Mouse (Mus musculus) liver, embryonic 14.5 days (tissue): ENCODE data around the gene Atrip. TPM values are rescaled to one million over a fixed set of nuclear protein-coding genes. Genes with fewer than 3 reads are reported as not detected.
A peak's percentile ranks its signal among the peaks of the same experiment; 100 is the strongest.

Source experiments
- ATAC-seq: fragments of 200-750 bp; cut with Nextera tagmentation; 2 replicates; pipeline ENCODE4 v1.8.0; 2017; ENCODE audit warnings: moderate number of reproducible peaks, mild to moderate bottlenecking, moderate library complexity; ENCODE audit not compliant: insufficient read depth
- DNase-seq, 3 experiments: peaks; one replicate each; pipeline ENCODE4 v3.0.0-alpha.2; 2012 to 2013; ENCODE audit warnings: low read depth in 3 of 3, low spot score in 3 of 3
- H3K27ac ChIP-seq: fragments of 300-500 bp; sonication (generic); 2 replicates; pipeline ENCODE4 v1.5.1; 2014; ENCODE audit warnings: moderate library complexity, mild to moderate bottlenecking, control low read depth, inconsistent platforms
- H3K27me3 ChIP-seq: fragments of 300-500 bp; sonication (generic); 2 replicates; pipeline ENCODE4 v1.6.1; 2014; ENCODE audit warnings: mild to moderate bottlenecking, low read length, moderate library complexity; ENCODE audit not compliant: control insufficient read depth, insufficient read depth
- H3K36me3 ChIP-seq: fragments of 300-500 bp; sonication (generic); replicated peaks from 2 replicates; pipeline ENCODE4 v1.6.1; 2014; ENCODE audit warnings: low read depth; ENCODE audit not compliant: control insufficient read depth, insufficient read depth
- H3K4me1 ChIP-seq, 2 experiments: fragments of 200-500 bp in 1 of 2; fragments of 300-500 bp in 1 of 2; sonication (generic) in 1 of 2; replicated peaks; 2 replicates each; pipeline ENCODE4 v1.6.1; 2012 to 2014; ENCODE audit warnings: antibody characterized with exemption in 1 of 2, inconsistent platforms in 1 of 2, low read length in 1 of 2; ENCODE audit not compliant: control insufficient read depth in 2 of 2, insufficient read depth in 2 of 2
- H3K4me2 ChIP-seq: fragments of 300-500 bp; sonication (generic); 2 replicates; pipeline ENCODE4 v1.6.1; 2014; ENCODE audit warnings: low read depth, mild to moderate bottlenecking, control low read depth, moderate library complexity
- H3K4me3 ChIP-seq, 2 experiments: fragments of 200-500 bp in 1 of 2; fragments of 300-500 bp in 1 of 2; sonication (generic) in 1 of 2; 2 replicates each; pipeline ENCODE4 v1.5.1; 2012 to 2014; ENCODE audit warnings: low read depth in 2 of 2, low read length in 2 of 2, mild to moderate bottlenecking in 2 of 2, control low read depth in 1 of 2, inconsistent platforms in 1 of 2, moderate library complexity in 1 of 2; ENCODE audit not compliant: insufficient read depth in 1 of 2
- H3K9ac ChIP-seq: fragments of 300-500 bp; sonication (generic); replicated peaks from 2 replicates; pipeline ENCODE4 v1.6.1; 2014; ENCODE audit warnings: mild to moderate bottlenecking, control low read depth, moderate library complexity
- H3K9me3 ChIP-seq: fragments of 300-500 bp; sonication (generic); 2 replicates; pipeline ENCODE4 v1.6.1; 2016; ENCODE audit warnings: low read length, mixed read lengths; ENCODE audit not compliant: control insufficient read depth
- CTCF ChIP-seq: IDR thresholded peaks from 2 replicates; pipeline ENCODE4 v1.5.1; 2016; ENCODE audit warnings: antibody characterized with exemption, low read depth, control low read depth
- EP300 ChIP-seq: IDR thresholded peaks from 2 replicates; pipeline ENCODE4 v1.6.1; 2016; ENCODE audit warnings: antibody characterized with exemption, low read depth
- WGBS: fragments of 180-500 bp; shearing (Covaris S2); extraction: QIAGEN DNeasy Blood & Tissue Kit; methylation state at CpG from one replicate; pipeline ENCODE4 v1.1.7; 2014; ENCODE audit not compliant: insufficient replicate concordance; 5-methylcytosine and 5-hydroxymethylcytosine counted together
- polyA plus RNA-seq, 2 experiments: library from polyadenylated mRNA; depleted of rRNA in 1 of 2; stranded (reverse) in 1 of 2; unstranded in 1 of 2; fragments of >200 nt; fragmentation: Nextera tagmentation in 1 of 2; extraction: Ambion mirVana in 1 of 2; gene quantifications; 2 replicates each; pipeline versions ENCODE4 v1.2.1 to v1.2.3; 2012 to 2014

Gene Atrip
- polyA plus RNA-seq, 2 experiments = 6.5 to 9.0 TPM

DNA sequence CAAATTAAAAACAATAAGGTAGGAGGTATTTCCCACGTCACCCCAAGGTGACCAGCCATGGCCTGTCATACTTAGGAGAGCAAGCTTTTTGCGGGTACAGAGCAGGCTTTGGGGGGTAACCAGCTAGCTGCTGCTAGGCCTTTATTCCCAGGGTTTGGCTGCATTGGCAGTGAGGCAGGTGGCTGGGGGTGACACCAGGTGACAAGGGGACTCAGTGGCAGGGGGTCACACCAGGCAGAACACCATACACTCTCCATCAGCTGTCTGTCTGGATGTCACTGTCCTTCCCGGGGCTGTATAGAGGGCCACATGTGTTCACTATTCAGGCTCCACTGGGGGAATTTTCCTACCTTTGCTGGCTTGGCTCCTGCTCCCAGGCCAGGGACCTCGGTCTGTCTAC is 17.0 kb downstream of the Atrip start:
- H3K4me3 ChIP-seq = no peak overlapping the region
- no peak overlapping the region for H3K27ac ChIP-seq
- TF ChIP-seq CTCF (no peak), EP300 (no peak)
- no peaks in the 10 kb centered on the region for H3K9me3 ChIP-seq
- ATAC-seq (no peak), DNase-seq (no peak)
- H3K9ac ChIP-seq = no peak overlapping the region
- H3K4me2 ChIP-seq = no peak overlapping the region
- peaks cover 4 to 13% of the 10 kb centered on the region in 2 experiments; a peak in 2 of 4 replicates for H3K4me1 ChIP-seq
- peaks cover 5% of the 10 kb centered on the region for H3K36me3 ChIP-seq
- no peaks in the 10 kb centered on the region for H3K27me3 ChIP-seq
- 66% methylated on average over 4 of the region's 4 CpGs for WGBS

DNA sequence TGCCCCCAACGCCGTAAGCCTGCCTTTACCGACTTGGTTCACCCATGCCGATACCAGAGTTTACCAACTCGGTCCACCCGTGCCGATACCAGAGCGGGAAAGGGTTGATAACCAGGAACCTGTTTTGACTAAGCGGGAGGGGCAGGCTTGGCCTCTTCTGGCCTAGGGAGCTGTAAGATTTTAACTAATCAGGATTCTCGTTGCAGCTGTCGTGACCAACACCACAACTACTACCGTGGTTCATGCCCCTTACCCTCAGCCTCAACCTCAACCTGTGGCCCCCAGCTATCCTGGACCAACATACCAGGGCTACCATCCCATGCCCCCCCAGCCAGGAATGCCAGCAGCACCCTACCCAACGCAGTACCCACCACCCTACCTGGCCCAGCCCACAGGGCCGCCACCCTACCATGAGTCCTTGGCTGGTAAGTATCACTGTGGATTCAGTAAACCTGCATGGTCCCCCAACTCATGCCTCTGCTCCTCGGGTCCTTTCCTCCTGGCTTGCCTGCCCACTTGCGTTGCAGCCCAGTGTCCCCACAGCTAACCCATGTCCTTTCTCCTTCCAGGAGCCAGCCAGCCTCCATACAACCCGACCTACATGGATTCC is 17.7 kb downstream of the Atrip start:
- no peak overlapping the region for H3K9ac ChIP-seq
- TF ChIP-seq CTCF (no peak), EP300 (no peak)
- no peak overlapping the region for H3K4me3 ChIP-seq
- H3K4me1 ChIP-seq = peaks cover 4 to 15% of the 10 kb centered on the region in 2 experiments; a peak in 2 of 4 replicates
- 74% methylated on average over 17 of the region's 17 CpGs for WGBS
- ATAC-seq (no peak), DNase-seq (no peak)
- H3K9me3 ChIP-seq = no peaks in the 10 kb centered on the region
- H3K4me2 ChIP-seq = no peak overlapping the region
- peaks cover 5% of the 10 kb centered on the region for H3K36me3 ChIP-seq
- no peak overlapping the region for H3K27ac ChIP-seq
- no peaks in the 10 kb centered on the region for H3K27me3 ChIP-seq

DNA sequence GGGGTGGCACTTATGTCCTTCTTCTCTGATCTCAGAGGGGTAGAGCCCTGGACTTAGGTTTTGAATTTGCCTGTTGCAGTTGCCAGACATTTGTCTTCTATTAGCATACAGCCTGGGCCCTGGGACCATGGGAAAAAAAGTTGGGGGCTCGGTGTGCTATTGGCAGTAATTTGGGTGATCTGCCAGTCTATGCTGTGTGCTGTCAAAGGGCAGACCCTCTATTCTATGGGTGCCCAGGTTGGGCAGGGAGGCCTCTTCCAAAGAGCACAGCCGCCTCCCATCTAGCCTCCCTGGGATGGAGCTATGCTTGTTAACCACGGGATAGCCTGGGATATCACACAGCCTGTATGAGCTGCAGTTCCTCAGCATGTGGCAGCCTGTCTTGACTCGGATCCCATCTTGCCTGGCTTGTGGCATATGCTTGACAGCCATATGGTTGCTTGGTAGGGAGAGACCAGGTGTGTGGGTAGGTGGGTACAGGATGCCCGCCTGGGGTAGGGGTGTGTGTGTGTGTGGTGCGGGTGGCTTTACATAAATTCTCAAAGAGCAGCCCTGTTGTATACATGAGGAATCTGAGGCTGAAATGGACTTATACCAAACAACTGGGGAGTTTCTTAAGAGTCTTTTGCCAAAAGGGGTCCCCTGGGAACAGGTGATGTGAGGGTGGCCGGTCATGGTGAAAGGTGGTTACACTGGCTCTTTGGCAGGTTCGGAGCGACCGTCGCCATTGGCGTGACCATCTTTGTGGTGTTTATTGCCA is 18.5 kb downstream of the Atrip start:
- TF ChIP-seq EP300 (no peak), CTCF (no peak)
- peak overlapping the region; percentile 26 to 43; a peak in 3 of 4 replicates for H3K4me3 ChIP-seq
- peaks cover 4 to 15% of the 10 kb centered on the region in 2 experiments; a peak in 2 of 4 replicates for H3K4me1 ChIP-seq
- 80% methylated on average over 12 of the region's 12 CpGs for WGBS
- peak overlapping the region; percentile 56 for H3K4me2 ChIP-seq
- DNase-seq (no peak), ATAC-seq (no peak)
- H3K9ac ChIP-seq = peak overlapping the region; percentile 35
- H3K36me3 ChIP-seq = peaks cover 5% of the 10 kb centered on the region
- H3K27ac ChIP-seq = peak overlapping the region; percentile 5; the same call in 1 of the 2 replicates
- no peaks in the 10 kb centered on the region for H3K27me3 ChIP-seq
- H3K9me3 ChIP-seq = no peaks in the 10 kb centered on the region

DNA sequence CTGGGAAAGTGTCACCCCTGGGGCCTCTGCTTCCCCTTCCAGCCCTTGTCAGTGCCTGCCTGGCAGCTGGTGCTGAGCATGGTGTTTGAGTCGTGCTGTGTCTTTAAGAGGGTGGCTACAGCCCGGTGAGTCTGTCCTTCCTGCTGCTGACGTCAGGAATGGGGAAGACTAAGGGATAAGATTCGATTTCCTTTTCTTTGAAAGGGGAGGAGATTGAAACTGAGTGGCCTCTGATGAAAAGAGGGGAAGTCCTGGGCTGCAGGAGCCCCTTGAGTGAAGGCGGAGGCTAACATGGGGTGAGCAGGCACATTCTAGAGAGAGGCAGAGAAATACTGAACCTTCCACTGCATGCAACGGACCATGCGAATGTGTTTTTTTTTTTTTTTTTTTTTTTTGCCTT is 19.2 kb downstream of the Atrip start:
- 3% methylated on average over 7 of the region's 7 CpGs for WGBS
- peaks cover 4 to 15% of the 10 kb centered on the region in 2 experiments; a peak in 2 of 4 replicates for H3K4me1 ChIP-seq
- ATAC-seq = peak; percentile 34
- TF ChIP-seq EP300 (no peak), CTCF (no peak)
- peak overlapping the region; percentile 56 for H3K4me2 ChIP-seq
- no peak overlapping the region; the same call in 1 of the 2 replicates for H3K9ac ChIP-seq
- H3K27ac ChIP-seq = no peak overlapping the region; the same call in none of the 2 replicates
- H3K9me3 ChIP-seq = no peaks in the 10 kb centered on the region
- H3K4me3 ChIP-seq = peak overlapping the region; percentile 26 to 43
- DNase-seq = peak; percentile 51 to 66 (median 56)
- H3K36me3 ChIP-seq = peaks cover 5% of the 10 kb centered on the region
- no peaks in the 10 kb centered on the region for H3K27me3 ChIP-seq

DNA sequence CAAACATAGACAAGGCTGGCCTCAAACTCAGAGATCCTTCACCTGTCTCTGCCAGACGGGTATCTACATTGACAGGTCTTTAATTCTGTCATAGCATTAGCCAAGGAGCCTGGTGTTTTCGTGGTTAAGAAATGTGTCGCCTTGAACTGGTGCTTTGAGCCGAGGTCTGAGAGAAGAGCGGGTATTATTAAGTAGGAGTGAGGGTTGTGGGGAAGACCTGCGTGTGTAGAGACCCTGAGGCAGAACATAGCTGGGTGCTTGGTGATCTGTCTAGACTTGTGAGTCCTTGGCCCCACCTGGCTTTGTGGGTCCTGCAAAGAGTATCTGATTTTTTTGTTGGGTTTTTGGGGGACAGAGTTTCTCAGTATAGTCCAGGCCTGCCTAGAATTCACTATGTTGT is 20.1 kb downstream of the Atrip start:
- no peak for TF ChIP-seq EP300
- no peak for TF ChIP-seq CTCF
- peaks cover 5% of the 10 kb centered on the region for H3K36me3 ChIP-seq
- H3K9me3 ChIP-seq = no peaks in the 10 kb centered on the region
- DNase-seq (no peak), ATAC-seq (no peak)
- peaks cover 2 to 13% of the 10 kb centered on the region in 2 experiments; a peak in 2 of 4 replicates for H3K4me1 ChIP-seq
- H3K27ac ChIP-seq = no peak overlapping the region
- no peak overlapping the region for H3K4me3 ChIP-seq
- WGBS = 56% methylated on average over 6 of the region's 6 CpGs
- H3K27me3 ChIP-seq = no peaks in the 10 kb centered on the region
- no peak overlapping the region for H3K9ac ChIP-seq
- no peak overlapping the region for H3K4me2 ChIP-seq
